Mouse (Mus musculus) gastrocnemius, postnatal 14 days (tissue): ENCODE results near the gene Ppil2. TPM values are rescaled to one million over a fixed set of nuclear protein-coding genes. Genes with fewer than 3 reads are reported as not detected.
A peak's percentile ranks its signal among the peaks of the same experiment; 100 is the strongest.

ENCODE experiments used
- DNase-seq: peaks from one replicate; pipeline ENCODE4 v3.0.0; 2021; ENCODE audit warnings: mixed read lengths
- intact Hi-C: fragments of 180-260 bp; cut with DNase I; formaldehyde crosslinking; loops from one replicate; pipeline ENCODE4 v1.15.1; 2025; ENCODE audit warnings: low total_unique reads
- total RNA-seq, 2 experiments: library from RNA; stranded (reverse); gene quantifications; 2 replicates each; pipeline ENCODE4 v1.2.3; 2021

Gene Ppil2
- total RNA-seq, 2 experiments from 2014 or later, result 27.7 to 29.2 TPM

GRCm38 (mm10) chr16:17117309-17117799 lies 6.3 kb upstream of the Ppil2 start:
- intact Hi-C loops, result no loop called here
- no peak for DNase-seq

GRCm38 (mm10) chr16:17104600-17104999 lies 6.5 kb downstream of the Ppil2 start:
- intact Hi-C loops, result no loop called here
- DNase-seq, result no peak

- no peak for DNase-seq
- intact Hi-C loops, result no loop called here
Observed at GRCm38 (mm10) chr16:17102630-17103220, 8.3 kb downstream of the Ppil2 start.

GRCm38 (mm10) chr16:17096938-17097337 lies 14.1 kb downstream of the Ppil2 start:
- intact Hi-C loops, result no loop called here

GRCm38 (mm10) chr16:17088346-17088745 lies 22.7 kb downstream of the Ppil2 start:
- intact Hi-C loops, result no loop called here

More at GRCm38 (mm10) chr16:17096938-17097337, 14.1 kb downstream of the Ppil2 start:
- DNase-seq, result no peak

GRCm38 (mm10) chr16:17086669-17087193 lies 24.3 kb downstream of the Ppil2 start:
- no peak for DNase-seq
- intact Hi-C loops, result no loop called here

More at GRCm38 (mm10) chr16:17088346-17088745, 22.7 kb downstream of the Ppil2 start:
- no peak for DNase-seq

- intact Hi-C loops, result no loop called here
- no peak for DNase-seq
Observed at GRCm38 (mm10) chr16:17086241-17086640, 24.8 kb downstream of the Ppil2 start.

GRCm38 (mm10) chr16:17085636-17086035 lies 25.4 kb downstream of the Ppil2 start:
- intact Hi-C loops, result no loop called here
- DNase-seq, result no peak

- DNase-seq, result no peak
- intact Hi-C loops, result no loop called here
Observed at GRCm38 (mm10) chr16:17082121-17082792, 28.8 kb downstream of the Ppil2 start.

- DNase-seq, result no peak
- intact Hi-C loops, result no loop called here
Observed at GRCm38 (mm10) chr16:17078101-17078500, 33.0 kb downstream of the Ppil2 start.

GRCm38 (mm10) chr16:17076869-17077268 lies 34.2 kb downstream of the Ppil2 start:
- no peak for DNase-seq
- intact Hi-C loops, result no loop called here

GRCm38 (mm10) chr16:17076301-17076700 lies 34.8 kb downstream of the Ppil2 start:
- DNase-seq, result no peak
- intact Hi-C loops, result no loop called here

- intact Hi-C loops, result no loop called here
- DNase-seq, result no peak
Observed at GRCm38 (mm10) chr16:17073000-17073399, 38.1 kb downstream of the Ppil2 start.

GRCm38 (mm10) chr16:17070716-17071115 lies 40.3 kb downstream of the Ppil2 start:
- DNase-seq, result no peak
- intact Hi-C loops, result no loop called here

GRCm38 (mm10) chr16:17069511-17070443 lies 41.3 kb downstream of the Ppil2 start, which contains the start of gene Ypel1:
Gene Ypel1, plus strand, starts transcription at chr16:17069696.
- DNase-seq, result peak; percentile 90
- intact Hi-C loops, result no loop called here

GRCm38 (mm10) chr16:17067552-17067951 lies 43.5 kb downstream of the Ppil2 start:
- intact Hi-C loops, result no loop called here

GRCm38 (mm10) chr16:17062338-17062737 lies 48.7 kb downstream of the Ppil2 start:
- intact Hi-C loops, result no loop called here
- DNase-seq, result no peak

More at GRCm38 (mm10) chr16:17067552-17067951, 43.5 kb downstream of the Ppil2 start:
- no peak for DNase-seq

GRCm38 (mm10) chr16:17055584-17055983 lies 55.5 kb downstream of the Ppil2 start:
- intact Hi-C loops, result no loop called here
- DNase-seq, result no peak

GRCm38 (mm10) chr16:17053903-17054302 lies 57.2 kb downstream of the Ppil2 start:
- intact Hi-C loops, result no loop called here
- no peak for DNase-seq

- DNase-seq, result no peak
- intact Hi-C loops, result no loop called here
Observed at GRCm38 (mm10) chr16:17052087-17052486, 59.0 kb downstream of the Ppil2 start.
